Mouse (Mus musculus): ENCODE data around the gene Tsnaxip1.

- TF ChIP-seq GATA1 (IDR thresholded peaks at IDR 0.05; ENCODE audit: borderline replicate concordance, low read length), result no peak
- TF ChIP-seq FLI1 (IDR thresholded peaks at IDR 0.05; ENCODE audit: low read length), result no peak
These were observed 19.8 kb upstream of the Tsnaxip1 start for GRCm38 (mm10) chr8:105807766-105808165.
